Mouse (Mus musculus): ENCODE data around the gene Pfdn2.

DNA sequence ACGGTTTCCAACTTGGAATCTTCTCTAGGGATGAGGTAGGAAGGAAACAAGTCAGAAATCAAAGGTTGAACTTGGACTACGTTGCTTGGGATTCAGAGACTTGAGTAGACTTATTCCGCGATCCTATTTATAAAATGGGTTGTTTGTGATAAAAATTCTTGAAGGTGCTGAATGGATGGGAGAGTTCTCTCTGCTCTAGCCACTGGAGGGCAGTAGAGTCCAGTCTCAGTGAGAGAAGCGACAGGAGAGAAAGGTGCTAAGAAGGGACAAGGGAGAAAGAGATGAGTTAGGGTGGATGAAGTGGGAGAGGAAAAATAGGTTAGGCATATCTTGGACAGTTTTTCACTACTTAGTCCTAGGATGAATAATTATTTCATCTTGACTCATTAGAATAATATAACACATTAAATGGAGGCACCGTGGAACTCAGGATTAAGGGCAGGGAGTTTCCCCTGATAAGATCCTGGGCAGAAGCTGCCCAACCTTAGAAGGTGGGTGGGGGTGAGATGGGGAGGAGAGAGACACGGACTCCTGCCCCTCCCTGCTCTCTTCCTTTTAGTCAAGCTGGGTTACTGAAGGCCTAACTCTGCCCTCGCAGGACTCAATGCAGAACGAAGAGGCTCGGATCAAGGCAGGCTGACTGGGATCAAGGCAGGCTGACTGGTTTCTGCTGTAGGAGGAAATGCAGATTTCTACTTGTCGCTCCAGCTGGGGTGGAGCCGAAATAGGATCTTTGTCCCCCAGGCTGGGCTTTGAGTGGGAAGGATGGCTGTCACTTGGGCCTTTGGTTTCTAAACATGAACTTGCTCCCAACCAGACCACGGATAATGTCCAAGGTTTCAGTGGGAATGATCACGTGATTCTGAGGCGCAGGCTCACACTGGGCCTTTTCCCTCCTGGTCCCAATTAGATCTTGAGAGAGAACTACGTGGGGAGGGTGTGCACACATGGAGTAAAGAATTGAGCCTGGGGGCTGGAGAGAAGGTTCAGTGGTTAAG lies 15.9 kb downstream of the Pfdn2 start:
- TF ChIP-seq GATA1 (IDR thresholded peaks at IDR 0.05; ENCODE audit: borderline replicate concordance, low read length): no peak
- no peak for TF ChIP-seq FLI1 (IDR thresholded peaks at IDR 0.05; ENCODE audit: low read length)
